Mouse (Mus musculus): ENCODE data around the gene Aarsd1.
"Not testable (repeated sequence)": the region's sequence is repeated elsewhere in the genome, so short reads cannot be mapped to it uniquely, and the experiment has no call there.

Aarsd1 gene

GRCm38 (mm10) chr11:101446319-101446718 is 28.9 kb upstream of the Aarsd1 start:
- no peak for DNase-seq

- no peak for DNase-seq
Measured at GRCm38 (mm10) chr11:101442760-101443159, 25.3 kb upstream of the Aarsd1 start.

- DNase-seq, result peak; percentile 98
Measured at GRCm38 (mm10) chr11:101442127-101442693, 24.8 kb upstream of the Aarsd1 start, which contains the start of gene Rpl27. Gene Rpl27, plus strand, starts transcription at chr11:101442298.

GRCm38 (mm10) chr11:101441450-101442126 is 24.2 kb upstream of the Aarsd1 start:
- not testable (repeated sequence) for DNase-seq

- DNase-seq, result not testable (repeated sequence)
Measured at GRCm38 (mm10) chr11:101438006-101438405, 20.6 kb upstream of the Aarsd1 start.

- no peak for DNase-seq
Measured at GRCm38 (mm10) chr11:101436916-101437315, 19.5 kb upstream of the Aarsd1 start.

GRCm38 (mm10) chr11:101435831-101436230 is 18.4 kb upstream of the Aarsd1 start:
- DNase-seq, result no peak

- DNase-seq, result no peak
Measured at GRCm38 (mm10) chr11:101433396-101433795, 16.0 kb upstream of the Aarsd1 start.

GRCm38 (mm10) chr11:101431327-101431726 is 13.9 kb upstream of the Aarsd1 start:
- no peak for DNase-seq

- no peak for DNase-seq
Measured at GRCm38 (mm10) chr11:101426165-101426564, 8.8 kb upstream of the Aarsd1 start.

GRCm38 (mm10) chr11:101424925-101425813 is 7.8 kb upstream of the Aarsd1 start, which contains the start of the genes Rundc1 and Ptges3l:
Gene Rundc1, plus strand, starts transcription at chr11:101425085.
Gene Ptges3l, minus strand, starts transcription at chr11:101425333.
- DNase-seq, result peak; percentile 99

- peak; percentile 13 for DNase-seq
Measured at GRCm38 (mm10) chr11:101424105-101424851, 6.9 kb upstream of the Aarsd1 start, which contains the start of gene Gm27029. Gene Gm27029, minus strand, starts transcription at chr11:101424796.

- no peak for DNase-seq
Measured at GRCm38 (mm10) chr11:101420148-101420547, 2.7 kb upstream of the Aarsd1 start.

- peak; percentile 25 for DNase-seq
Measured at GRCm38 (mm10) chr11:101419610-101420009, 2.2 kb upstream of the Aarsd1 start.

GRCm38 (mm10) chr11:101418991-101419390 is 1.6 kb upstream of the Aarsd1 start:
- no peak for DNase-seq

- DNase-seq, result peak; percentile 37
Measured at GRCm38 (mm10) chr11:101416433-101417100, 848 bp downstream of the Aarsd1 start.

GRCm38 (mm10) chr11:101415306-101415705 is 2.1 kb downstream of the Aarsd1 start:
- DNase-seq, result no peak

GRCm38 (mm10) chr11:101395110-101395509 is 22.3 kb downstream of the Aarsd1 start:
- DNase-seq, result peak; percentile 88

- peak; percentile 19 for DNase-seq
Measured at GRCm38 (mm10) chr11:101381817-101382216, 35.6 kb downstream of the Aarsd1 start.

- DNase-seq, result no peak
Measured at GRCm38 (mm10) chr11:101378926-101379325, 38.5 kb downstream of the Aarsd1 start.

- not testable (repeated sequence) for DNase-seq
Measured at GRCm38 (mm10) chr11:101378196-101378595, 39.2 kb downstream of the Aarsd1 start.

GRCm38 (mm10) chr11:101374421-101374938 is 42.9 kb downstream of the Aarsd1 start:
- DNase-seq, result no peak

Data from embryo, embryonic 11 days (tissue).